Mouse (Mus musculus) thymus, adult 2 months (tissue): ENCODE results near the gene Serpinb1a. TPM values are rescaled to one million over a fixed set of nuclear protein-coding genes. Genes with fewer than 3 reads are reported as not detected.
A peak's percentile ranks its signal among the peaks of the same experiment; 100 is the strongest.
"Not testable (repeated sequence)": the region's sequence is repeated elsewhere in the genome, so short reads cannot be mapped to it uniquely, and the experiment has no call there.

Source experiments
- DNase-seq: peaks from one replicate; pipeline ENCODE4 v3.0.0; 2021
- H3K27ac ChIP-seq: fragments of 200-500 bp; 2 replicates; pipeline ENCODE4 v1.5.1; 2012; ENCODE audit warnings: low read length, control low read depth; ENCODE audit not compliant: control insufficient read depth, insufficient read depth
- H3K27me3 ChIP-seq: fragments of 200-500 bp; 2 replicates; pipeline ENCODE4 v1.6.1; 2012; ENCODE audit warnings: mild to moderate bottlenecking, low read length, moderate library complexity, mixed read lengths; ENCODE audit not compliant: control insufficient read depth, insufficient read depth
- H3K36me3 ChIP-seq: fragments of 200-500 bp; 2 replicates; pipeline ENCODE4 v1.6.1; 2012; ENCODE audit warnings: mild to moderate bottlenecking, low read length, moderate library complexity; ENCODE audit not compliant: control insufficient read depth, insufficient read depth
- H3K4me1 ChIP-seq: fragments of 200-500 bp; replicated peaks from 2 replicates; pipeline ENCODE4 v1.6.1; 2012; ENCODE audit warnings: low read length; ENCODE audit not compliant: control insufficient read depth, insufficient read depth
- H3K4me3 ChIP-seq: fragments of 200-500 bp; 2 replicates; pipeline ENCODE4 v1.5.1; 2012; ENCODE audit warnings: mild to moderate bottlenecking, low read length, control low read depth, moderate library complexity; ENCODE audit not compliant: control insufficient read depth, insufficient read depth
- CTCF ChIP-seq: fragments of 200-500 bp; IDR thresholded peaks from 2 replicates; pipeline ENCODE4 v1.5.1; 2012; ENCODE audit warnings: mild to moderate bottlenecking, control low read depth, low read length, moderate library complexity, borderline replicate concordance; ENCODE audit not compliant: control insufficient read depth, poor library complexity, insufficient read depth; ENCODE audit errors: extremely low read depth
- POLR2A ChIP-seq: fragments of 200-500 bp; IDR thresholded peaks from 2 replicates; pipeline ENCODE4 v1.6.1; 2012; ENCODE audit warnings: mild to moderate bottlenecking, low read length, control low read depth, moderate library complexity; ENCODE audit not compliant: control insufficient read depth, poor library complexity, insufficient read depth; ENCODE audit errors: extremely low read depth
- WGBS: fragments of 180-500 bp; shearing (Covaris S2); methylation state at CpG from one replicate; pipeline ENCODE4 v1.1.7; 2018; 5-methylcytosine and 5-hydroxymethylcytosine counted together
- polyA plus RNA-seq: library from polyadenylated mRNA; depleted of rRNA; stranded (reverse); fragments of >200 nt; gene quantifications from 2 replicates; pipeline ENCODE4 v1.2.3, GENCODE M21; 2012

Serpinb1a gene
- polyA plus RNA-seq, 1 experiment: 11.6 TPM

- DNase-seq: no peak
- Histone ChIP-seq H3K36me3 (no peaks in the 10 kb centered on the region), H3K27me3 (no peaks in the 10 kb centered on the region), H3K27ac (no peak overlapping the region), H3K4me1 (no peaks in the 10 kb centered on the region), H3K4me3 (no peak overlapping the region)
- TF ChIP-seq POLR2A: no peak
- TF ChIP-seq CTCF: no peak
- 92% methylated on average over 5 of the region's 5 CpGs for WGBS
These were observed 17.9 kb upstream of the Serpinb1a start for GRCm38 (mm10) chr13:32868843-32869242.

- H3K4me3 ChIP-seq, H3K27me3 ChIP-seq, H3K27ac ChIP-seq, H3K36me3 ChIP-seq, H3K4me1 ChIP-seq, DNase-seq: not testable (repeated sequence)
- WGBS: 52% methylated on average over 4 of the region's 4 CpGs
These were observed 17.2 kb upstream of the Serpinb1a start for GRCm38 (mm10) chr13:32868233-32868632.

GRCm38 (mm10) chr13:32867030-32867429 is 16.0 kb upstream of the Serpinb1a start:
- DNase-seq: no peak
- H3K36me3 ChIP-seq: no peaks in the 10 kb centered on the region
- H3K27ac ChIP-seq: no peak overlapping the region
- 71% methylated on average over 2 of the region's 2 CpGs for WGBS
- no peak for TF ChIP-seq POLR2A
- TF ChIP-seq CTCF: no peak
- no peak overlapping the region for H3K4me3 ChIP-seq
- no peaks in the 10 kb centered on the region for H3K27me3 ChIP-seq
- H3K4me1 ChIP-seq: no peaks in the 10 kb centered on the region

GRCm38 (mm10) chr13:32866484-32866883 is 15.5 kb upstream of the Serpinb1a start:
- no peak overlapping the region for H3K4me3 ChIP-seq
- 5% methylated on average over 9 of the region's 9 CpGs for whole genome bisulfite sequencing
- no peak overlapping the region for H3K27ac ChIP-seq
- peak; percentile 68 for DNase-seq
- TF ChIP-seq CTCF (peak; percentile 91; the same call in 1 of the 2 replicates), POLR2A (no peak)
- no peaks in the 10 kb centered on the region for H3K36me3 ChIP-seq
- no peaks in the 10 kb centered on the region for H3K27me3 ChIP-seq
- no peaks in the 10 kb centered on the region for H3K4me1 ChIP-seq

- DNase-seq: no peak
- Histone ChIP-seq H3K27ac (no peak overlapping the region), H3K4me1 (no peaks in the 10 kb centered on the region), H3K4me3 (no peak overlapping the region), H3K27me3 (no peaks in the 10 kb centered on the region), H3K36me3 (no peaks in the 10 kb centered on the region)
- TF ChIP-seq CTCF: no peak
- WGBS: 66% methylated on average over 2 of the region's 2 CpGs
These were observed 14.6 kb upstream of the Serpinb1a start for GRCm38 (mm10) chr13:32865591-32865990.

- H3K27me3 ChIP-seq, H3K27ac ChIP-seq, H3K4me3 ChIP-seq, H3K36me3 ChIP-seq, DNase-seq, H3K4me1 ChIP-seq: not testable (repeated sequence)
- WGBS: 89% methylated on average over 3 of the region's 3 CpGs
These were observed 13.5 kb upstream of the Serpinb1a start for GRCm38 (mm10) chr13:32864529-32864928.

- Histone ChIP-seq H3K27ac (no peak overlapping the region), H3K4me1 (no peaks in the 10 kb centered on the region), H3K27me3 (no peaks in the 10 kb centered on the region), H3K4me3 (no peak overlapping the region), H3K36me3 (no peaks in the 10 kb centered on the region)
- TF ChIP-seq POLR2A (no peak), CTCF (no peak)
- DNase-seq: no peak
These were observed 12.5 kb upstream of the Serpinb1a start for GRCm38 (mm10) chr13:32863456-32863855.
